Mouse (Mus musculus) embryonic facial prominence, embryonic 13.5 days (tissue): ENCODE measurements around the gene Rnf135. TPM values are rescaled to one million over a fixed set of nuclear protein-coding genes. Genes with fewer than 3 reads are reported as not detected.
"Not testable (repeated sequence)": the region's sequence is repeated elsewhere in the genome, so short reads cannot be mapped to it uniquely, and the experiment has no call there.

Experiments used
- ATAC-seq: fragments of 200-750 bp; cut with Nextera tagmentation; 2 replicates; pipeline ENCODE4 v1.8.0; 2017; ENCODE audit warnings: low read depth; ENCODE audit not compliant: insufficient number of reproducible peaks, insufficient read depth, low FRiP score, low TSS enrichment
- H3K27ac ChIP-seq: fragments of 300-500 bp; sonication (generic); 2 replicates; pipeline ENCODE4 v1.5.1; 2015; ENCODE audit warnings: moderate library complexity, mild to moderate bottlenecking, inconsistent platforms
- H3K27me3 ChIP-seq: fragments of 300-500 bp; sonication (generic); 2 replicates; pipeline ENCODE4 v1.6.1; 2015; ENCODE audit warnings: mild to moderate bottlenecking, inconsistent platforms
- H3K36me3 ChIP-seq: fragments of 300-500 bp; sonication (generic); 2 replicates; pipeline ENCODE4 v1.6.1; 2015; ENCODE audit warnings: mild to moderate bottlenecking, inconsistent platforms
- H3K4me1 ChIP-seq: fragments of 300-500 bp; sonication (generic); 2 replicates; pipeline ENCODE4 v1.6.1; 2015; ENCODE audit warnings: inconsistent platforms
- H3K4me2 ChIP-seq: fragments of 300-500 bp; sonication (generic); 2 replicates; pipeline ENCODE4 v1.6.1; 2015; ENCODE audit warnings: moderate library complexity, mild to moderate bottlenecking, inconsistent platforms
- H3K4me3 ChIP-seq: fragments of 300-500 bp; sonication (generic); 2 replicates; pipeline ENCODE4 v1.5.1; 2015; ENCODE audit warnings: mild to moderate bottlenecking, inconsistent platforms
- H3K9ac ChIP-seq: fragments of 300-500 bp; sonication (generic); 2 replicates; pipeline ENCODE4 v1.6.1; 2015; ENCODE audit warnings: mild to moderate bottlenecking, inconsistent platforms
- H3K9me3 ChIP-seq: fragments of 300-500 bp; sonication (generic); 2 replicates; pipeline ENCODE4 v1.6.1; 2016; ENCODE audit warnings: inconsistent platforms
- WGBS: fragments of 180-500 bp; shearing (Covaris S2); methylation state at CpG from one replicate; pipeline ENCODE4 v1.1.7; 2015; ENCODE audit warnings: mixed read lengths; 5-methylcytosine and 5-hydroxymethylcytosine counted together
- polyA plus RNA-seq: library from polyadenylated mRNA; unstranded; fragments of >200 nt; fragmentation: Nextera tagmentation; extraction: Ambion mirVana; gene quantifications from 2 replicates; pipeline ENCODE4 v1.2.1, GENCODE M21; 2015

The Rnf135 gene
- 6.3 and 8.1 TPM in 2 replicates for polyA plus RNA-seq

DNA sequence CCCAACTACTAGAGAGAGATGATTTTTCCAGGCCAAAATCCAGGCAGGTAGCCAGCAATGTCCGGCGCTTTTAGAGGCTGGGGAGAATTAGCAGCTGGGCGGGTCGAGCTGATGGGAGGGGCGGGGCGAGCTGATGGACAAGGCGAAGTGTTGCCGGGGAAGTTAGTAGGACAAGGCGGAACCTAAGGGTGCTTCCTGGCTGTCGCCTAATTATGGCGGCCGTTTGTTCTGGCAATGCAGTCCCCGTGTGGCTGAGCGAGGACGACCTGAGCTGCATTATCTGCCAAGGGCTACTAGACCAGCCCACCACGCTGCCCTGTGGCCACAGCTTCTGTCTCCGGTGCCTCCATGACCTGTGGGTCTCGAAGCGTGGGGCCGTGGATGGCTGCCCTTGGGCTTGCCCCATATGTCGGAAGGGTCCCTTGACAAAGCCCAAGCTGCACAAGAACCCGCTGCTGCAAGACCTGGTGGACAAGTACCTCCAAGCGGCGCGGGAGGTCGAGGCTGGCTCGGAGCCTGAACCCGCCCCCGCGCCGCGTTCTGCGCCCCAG lies at the start of gene Rnf135:
Rnf135 (plus strand) TSS at position 147 of the 551 bp plus-strand sequence.
- Histone ChIP-seq H3K36me3 (no peaks in the 10 kb centered on the region), H3K27me3 (no peaks in the 10 kb centered on the region), H3K4me3 (peak within 1 kb of the TSS; percentile 65), H3K9me3 (no peaks in the 10 kb centered on the region), H3K27ac (peak within 1 kb of the TSS; percentile 85), H3K4me2 (peak within 1 kb of the TSS; percentile 78), H3K4me1 (peaks cover 5% of the 10 kb centered on the region; the same call in 1 of the 2 replicates), H3K9ac (peak within 1 kb of the TSS; percentile 84)
- ATAC-seq: peak; percentile 56; the same call in 1 of the 2 replicates
- WGBS: 1% methylated on average over 33 of the region's 33 CpGs

DNA sequence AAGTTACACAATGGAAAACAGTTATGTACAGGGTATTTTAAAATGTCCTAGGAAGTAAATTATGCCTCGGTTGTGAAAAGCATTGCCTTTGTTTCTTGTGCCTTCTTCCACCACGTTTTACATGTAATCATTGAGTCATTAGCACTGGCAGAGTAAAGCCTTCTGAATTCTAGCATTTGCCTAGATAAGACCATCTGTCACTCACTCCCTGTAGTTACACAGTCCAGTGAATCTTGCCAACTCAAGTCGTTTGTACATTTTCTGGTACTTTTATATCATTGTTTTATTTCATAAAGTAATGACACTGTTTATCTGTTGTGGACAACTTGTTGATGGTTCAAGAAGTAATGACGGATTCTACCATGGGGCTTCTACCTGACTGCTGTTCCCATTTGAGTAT lies 48.9 kb upstream of the Rnf135 start:
- H3K9me3 ChIP-seq: no peaks in the 10 kb centered on the region
- no peak for ATAC-seq
- H3K4me2 ChIP-seq: no peak overlapping the region
- no peak overlapping the region for H3K4me3 ChIP-seq
- H3K27ac ChIP-seq: no peak overlapping the region
- no peak overlapping the region for H3K9ac ChIP-seq
- peaks cover 69% of the 10 kb centered on the region for H3K36me3 ChIP-seq
- H3K27me3 ChIP-seq: no peaks in the 10 kb centered on the region
- H3K4me1 ChIP-seq: no peaks in the 10 kb centered on the region
- 79% methylated on average over 4 of the region's 4 CpGs for WGBS

DNA sequence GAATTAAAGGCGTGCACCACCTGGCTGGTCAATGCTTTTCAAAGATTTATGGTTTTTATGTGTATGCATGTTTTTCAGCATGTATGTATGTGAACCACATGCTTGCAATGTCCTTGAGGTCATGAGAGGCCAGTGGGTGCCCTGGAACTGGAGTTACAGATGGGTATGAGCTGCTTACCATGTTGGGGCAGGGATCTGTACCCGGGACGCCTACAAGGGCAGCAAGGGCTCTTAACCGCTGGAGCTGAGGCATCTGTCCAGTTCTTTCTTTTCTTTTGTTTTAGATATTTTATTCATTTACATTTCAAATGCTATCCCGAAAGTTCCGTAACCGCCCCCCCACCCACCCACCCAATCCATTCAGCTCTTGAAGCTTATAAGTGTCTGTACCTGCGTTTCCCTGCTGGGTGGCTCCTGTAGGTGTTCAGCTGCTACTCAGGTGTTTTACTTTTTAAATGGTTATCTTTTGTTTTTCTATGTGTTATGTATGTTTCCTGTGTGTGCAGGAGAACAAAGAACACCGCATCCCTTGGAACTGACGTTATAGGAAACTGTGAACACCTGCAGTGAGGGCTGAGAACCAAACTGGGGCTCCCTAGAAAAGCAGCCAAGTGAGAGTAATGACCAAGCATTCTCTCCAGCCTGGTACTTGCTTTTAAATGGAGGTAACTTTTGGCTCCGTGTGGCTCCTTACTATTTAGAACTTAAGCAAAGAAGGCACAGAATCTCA lies 47.5 kb upstream of the Rnf135 start:
- peaks cover 64% of the 10 kb centered on the region for H3K36me3 ChIP-seq

DNA sequence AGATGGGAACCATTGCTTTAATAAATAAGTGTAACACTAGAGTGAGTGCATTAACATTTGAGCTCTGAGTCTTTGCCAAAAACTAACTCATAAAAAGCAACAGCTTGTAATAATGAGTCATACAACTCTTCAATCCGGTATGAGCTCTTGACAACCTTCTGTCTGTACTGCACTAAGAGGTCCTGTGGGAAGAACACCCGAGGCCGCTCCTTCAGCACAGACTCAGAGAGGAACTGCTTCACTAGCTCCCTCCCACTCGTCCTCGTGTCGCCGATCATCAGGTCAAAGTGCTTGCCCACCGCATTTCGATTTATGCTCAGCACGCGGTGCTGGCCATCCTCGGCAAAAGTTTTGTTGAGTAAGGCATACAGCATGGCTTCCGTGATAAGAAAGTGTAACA lies 46.9 kb upstream of the Rnf135 start:
- H3K4me1 ChIP-seq: no peaks in the 10 kb centered on the region
- peaks cover 60% of the 10 kb centered on the region for H3K36me3 ChIP-seq

More for the DNA sequence above, 47.5 kb upstream of the Rnf135 start:
- no peak overlapping the region for H3K27ac ChIP-seq
- H3K4me1 ChIP-seq: no peaks in the 10 kb centered on the region
- ATAC-seq: no peak
- H3K27me3 ChIP-seq: no peaks in the 10 kb centered on the region
- H3K9ac ChIP-seq: no peak overlapping the region
- 89% methylated on average over 11 of the region's 11 CpGs for WGBS
- no peaks in the 10 kb centered on the region for H3K9me3 ChIP-seq
- no peak overlapping the region for H3K4me3 ChIP-seq
- H3K4me2 ChIP-seq: no peak overlapping the region

DNA sequence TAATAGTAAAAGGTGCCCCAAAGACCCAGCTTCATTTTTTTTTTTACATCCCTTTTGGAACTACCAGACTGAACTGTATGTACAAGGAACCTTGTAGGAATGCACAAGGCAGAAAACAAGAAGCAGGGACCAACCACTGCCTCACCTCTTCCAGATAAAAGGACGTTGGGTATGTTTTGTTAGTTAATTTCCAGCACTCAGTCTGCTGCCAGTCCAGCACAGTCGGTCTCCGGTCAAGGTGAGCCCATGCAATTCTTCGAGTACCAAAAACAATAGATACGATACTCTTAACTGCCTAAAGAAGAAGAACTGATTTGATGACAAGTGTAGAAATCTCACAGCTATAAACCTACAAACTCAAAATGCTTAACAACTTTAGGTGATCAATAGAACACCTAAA lies 45.9 kb upstream of the Rnf135 start:
- Histone ChIP-seq H3K4me2 (no peak overlapping the region), H3K27ac (no peak overlapping the region), H3K9ac (no peak overlapping the region), H3K4me3 (no peak overlapping the region), H3K36me3 (peaks cover 50% of the 10 kb centered on the region), H3K9me3 (no peaks in the 10 kb centered on the region), H3K27me3 (no peaks in the 10 kb centered on the region), H3K4me1 (peaks cover 4% of the 10 kb centered on the region)
- no peak for ATAC-seq
- 91% methylated on average over 5 of the region's 5 CpGs for WGBS

More for the DNA sequence above, 46.9 kb upstream of the Rnf135 start:
- no peak overlapping the region for H3K27ac ChIP-seq
- no peak for ATAC-seq
- H3K4me3 ChIP-seq: no peak overlapping the region
- no peaks in the 10 kb centered on the region for H3K9me3 ChIP-seq
- H3K9ac ChIP-seq: no peak overlapping the region
- H3K27me3 ChIP-seq: no peaks in the 10 kb centered on the region
- 92% methylated on average over 13 of the region's 13 CpGs for WGBS
- H3K4me2 ChIP-seq: no peak overlapping the region

DNA sequence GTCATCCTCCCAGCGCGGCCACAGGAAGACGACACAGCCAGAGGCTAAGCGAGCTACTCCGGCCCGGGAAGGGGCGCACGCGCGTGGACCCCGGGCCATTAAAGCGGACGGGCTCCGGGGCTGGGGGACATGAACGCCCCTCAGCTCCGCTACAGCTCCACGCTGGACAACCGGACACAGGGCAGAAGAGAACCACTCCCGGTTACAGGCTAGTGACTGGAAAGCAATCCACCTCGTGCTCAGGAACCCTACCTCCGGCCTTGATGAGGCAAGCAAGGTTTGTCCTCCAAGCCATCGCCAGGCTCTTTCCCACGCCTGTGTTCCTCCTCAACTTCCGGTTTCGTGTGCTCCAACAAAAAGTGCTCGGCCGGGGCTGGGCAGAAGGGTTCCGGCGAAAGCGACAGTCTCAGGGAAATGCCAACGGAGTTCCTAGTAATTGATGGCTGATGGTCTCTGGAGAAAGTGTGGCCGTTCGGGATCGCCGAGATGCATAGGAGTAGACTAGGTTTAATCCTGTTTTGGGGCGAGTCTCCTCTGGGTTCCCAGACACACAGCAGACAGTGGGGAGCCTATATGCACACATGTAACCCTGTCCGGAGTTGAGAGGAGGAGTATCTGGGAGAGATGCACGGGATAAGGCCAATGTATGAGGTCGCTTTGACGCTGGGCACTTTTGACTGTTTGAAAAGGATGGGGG lies 41.7 kb upstream of the Rnf135 start, which contains the start of gene Tefm:
Tefm (minus strand) TSS at position 351 of the 697 bp plus-strand sequence.
- Histone ChIP-seq H3K4me3 (peak within 1 kb of the TSS; percentile 82), H3K36me3 (peaks cover 22% of the 10 kb centered on the region), H3K4me1 (peaks cover 7% of the 10 kb centered on the region), H3K27ac (peak within 1 kb of the TSS; percentile 88), H3K4me2 (peak within 1 kb of the TSS; percentile 71), H3K9ac (peak within 1 kb of the TSS; percentile 90), H3K9me3 (no peaks in the 10 kb centered on the region), H3K27me3 (no peaks in the 10 kb centered on the region)
- WGBS: under 1% methylated on average over 40 of the region's 40 CpGs
- ATAC-seq: peak; percentile 67; the same call in 1 of the 2 replicates

DNA sequence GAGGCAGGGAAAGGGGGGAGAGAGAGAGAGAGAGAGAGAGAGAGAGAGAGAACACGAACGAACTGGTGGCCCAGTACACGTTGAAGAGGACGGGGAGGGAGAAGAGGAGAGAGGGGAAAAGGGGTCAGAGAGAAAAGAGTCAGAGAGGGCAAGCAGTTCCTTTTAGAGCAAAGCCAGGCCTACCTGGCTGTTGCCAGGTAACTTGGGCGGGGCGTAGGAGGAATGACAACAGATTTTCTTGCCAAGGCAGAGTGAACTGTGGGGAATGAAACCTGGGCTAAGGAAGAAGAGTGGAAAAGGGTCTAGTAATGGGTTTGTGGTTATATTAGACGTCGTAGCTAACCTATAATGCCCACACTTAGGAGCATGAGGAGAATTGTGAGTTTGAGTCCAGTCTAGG lies 40.8 kb upstream of the Rnf135 start:
- WGBS: 41% methylated on average over 8 of the region's 8 CpGs
- Histone ChIP-seq H3K27me3 (no peaks in the 10 kb centered on the region), H3K4me2 (peak overlapping the region; percentile 71), H3K9ac (peak overlapping the region; percentile 36; the same call in 1 of the 2 replicates), H3K4me3 (peak overlapping the region; percentile 82), H3K4me1 (peaks cover 7% of the 10 kb centered on the region), H3K36me3 (peaks cover 15% of the 10 kb centered on the region), H3K27ac (no peak overlapping the region), H3K9me3 (no peaks in the 10 kb centered on the region)
- ATAC-seq: no peak

DNA sequence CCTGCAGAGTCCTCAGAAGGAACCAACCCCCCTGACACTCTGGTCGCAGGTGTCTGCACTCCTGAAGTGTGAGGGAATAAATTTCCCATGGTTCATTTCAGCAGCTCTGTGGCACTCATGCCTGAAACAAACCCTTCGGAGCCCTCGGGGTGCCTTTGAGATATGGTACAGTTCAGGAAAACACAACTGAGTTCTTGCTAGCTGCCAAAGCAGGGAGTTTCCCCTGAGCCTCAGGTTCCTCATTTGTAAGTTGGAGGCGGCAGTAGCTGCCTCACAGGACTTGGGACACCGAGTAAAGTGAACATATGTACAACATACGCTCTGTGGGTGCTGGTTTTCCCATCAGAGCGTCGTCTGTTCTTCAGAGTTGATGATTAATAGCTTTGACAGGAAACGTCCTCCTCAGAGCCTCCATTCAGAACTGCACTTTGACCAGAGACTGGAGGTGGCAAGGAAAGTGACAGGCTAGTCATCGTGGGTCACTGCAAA lies 37.8 kb upstream of the Rnf135 start:
- 59% methylated on average over 10 of the region's 10 CpGs for WGBS
- Histone ChIP-seq H3K27ac (no peak overlapping the region), H3K9ac (no peak overlapping the region), H3K9me3 (no peaks in the 10 kb centered on the region), H3K4me3 (no peak overlapping the region), H3K4me2 (no peak overlapping the region), H3K27me3 (no peaks in the 10 kb centered on the region), H3K36me3 (no peaks in the 10 kb centered on the region), H3K4me1 (peaks cover 7% of the 10 kb centered on the region)
- no peak for ATAC-seq

DNA sequence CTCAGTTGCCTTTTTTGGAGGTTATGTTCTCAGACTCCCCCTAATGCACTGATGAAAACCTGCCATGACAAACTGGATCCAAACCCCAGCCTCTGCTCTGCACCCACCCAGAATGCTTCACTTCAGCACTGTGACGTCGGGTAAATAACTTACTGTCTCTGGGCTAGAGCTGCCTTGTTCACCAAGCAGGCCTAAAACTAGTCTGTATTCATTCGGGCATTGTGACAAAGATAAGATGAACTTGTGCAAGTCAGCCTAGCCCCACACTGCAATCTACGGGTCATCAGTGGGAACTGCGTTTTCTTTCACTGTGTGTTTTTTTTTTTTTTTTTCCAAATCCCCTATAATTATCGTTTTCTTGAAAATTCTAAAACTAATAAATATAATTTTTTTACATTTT lies 35.9 kb upstream of the Rnf135 start:
- no peaks in the 10 kb centered on the region for H3K36me3 ChIP-seq

DNA sequence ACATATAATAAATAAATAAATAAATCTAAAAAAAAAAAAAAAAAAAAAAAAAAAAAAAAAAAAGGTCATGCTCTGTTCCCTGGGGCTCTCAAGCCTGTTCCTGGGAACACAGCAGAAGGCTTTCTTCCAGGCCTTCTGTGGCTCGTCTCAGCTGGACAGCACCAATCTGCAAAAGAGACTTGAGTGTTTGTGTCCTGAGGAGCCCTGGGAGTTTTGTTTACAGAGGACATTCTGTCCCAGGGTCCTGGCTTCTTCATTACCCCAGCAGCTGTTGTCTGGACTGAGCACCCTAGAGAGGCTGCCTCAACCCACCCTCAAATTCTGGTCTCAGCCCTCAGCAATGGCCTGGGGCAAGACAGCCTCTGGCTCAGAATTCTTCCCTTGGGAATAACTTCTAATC lies 35.3 kb upstream of the Rnf135 start:
- H3K4me1 ChIP-seq: no peaks in the 10 kb centered on the region
- no peak overlapping the region for H3K4me2 ChIP-seq
- H3K4me3 ChIP-seq: no peak overlapping the region
- H3K9me3 ChIP-seq: no peaks in the 10 kb centered on the region
- peaks cover 20% of the 10 kb centered on the region for H3K27me3 ChIP-seq
- no peak overlapping the region for H3K9ac ChIP-seq
- no peaks in the 10 kb centered on the region for H3K36me3 ChIP-seq
- no peak overlapping the region for H3K27ac ChIP-seq
- no peak for ATAC-seq
- WGBS: 56% methylated on average over 1 of the region's 1 CpGs

More for the DNA sequence above, 35.9 kb upstream of the Rnf135 start:
- H3K9me3 ChIP-seq: no peaks in the 10 kb centered on the region
- peaks cover 14% of the 10 kb centered on the region for H3K27me3 ChIP-seq
- no peak overlapping the region for H3K4me2 ChIP-seq
- no peak overlapping the region for H3K4me3 ChIP-seq
- no peak for ATAC-seq
- H3K27ac ChIP-seq: no peak overlapping the region
- WGBS: 79% methylated on average over 6 of the region's 6 CpGs
- peaks cover 3% of the 10 kb centered on the region for H3K4me1 ChIP-seq
- no peak overlapping the region for H3K9ac ChIP-seq

DNA sequence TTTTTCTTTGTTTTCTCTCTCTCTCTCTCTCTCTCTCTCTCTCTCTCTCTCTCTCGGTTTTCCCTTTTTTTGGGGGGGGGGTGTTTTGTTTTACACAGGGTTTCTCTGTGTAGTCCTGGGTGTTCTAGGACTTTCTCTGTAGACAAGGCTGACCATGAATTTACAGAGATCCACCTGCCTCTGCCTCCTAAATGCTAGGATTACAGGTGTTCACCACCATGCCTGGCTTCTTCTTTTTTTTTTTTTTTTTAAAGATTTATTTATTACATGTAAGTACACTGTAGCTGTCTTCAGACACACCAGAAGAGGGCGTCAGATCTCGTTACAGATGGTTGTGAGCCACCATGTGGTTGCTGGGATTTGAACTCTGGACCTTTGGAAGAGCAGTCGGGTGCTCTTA lies 34.7 kb upstream of the Rnf135 start:
- 68% methylated on average over 3 of the region's 4 CpGs for WGBS
- not testable (repeated sequence) for H3K27ac ChIP-seq, H3K9me3 ChIP-seq, ATAC-seq, H3K4me1 ChIP-seq, H3K4me2 ChIP-seq, H3K4me3 ChIP-seq, H3K9ac ChIP-seq, H3K36me3 ChIP-seq
- peaks cover 26% of the 10 kb centered on the region for H3K27me3 ChIP-seq
